10 mouse cellular contexts compared by ENCODE assay signal in genomic region chr7:75669416-75669815, GRCm38 (mm10).
DNase-seq lines count a peak whose midpoint lies in the region; ATAC-seq and TF ChIP-seq lines count a peak whose summit lies in the region.
"Had no signal": no experiment of that assay in that cellular context is flagged by ENCODE, and none has a peak within 500 bp of the region (broad histone marks: within the 10 kb centered on the region; RNA-seq: fewer than 3 reads in every experiment).

No protein-coding gene starts in this region.

- peak overlapping the region; percentile 1; the same call in 1 of the 2 replicates for H3K4me3 ChIP-seq in spleen, adult 2 months (ENCODE audit: extremely low read depth, insufficient read depth, insufficient read length)
- no peak overlapping the region for H3K4me3 ChIP-seq in embryonic fibroblast, embryonic 13.5 days (ENCODE audit: insufficient read depth, low read length)
- no peak overlapping the region for H3K4me3 ChIP-seq in liver, embryonic 11.5 days (ENCODE audit: low read depth, low read length)
- H3K4me3 ChIP-seq in stomach, embryonic 16.5 days (replicated peaks; ENCODE audit: low read length), result no peak overlapping the region
- H3K4me3 ChIP-seq: limb, embryonic 15.5 days had no signal

- 0 out of 2 replicates have a peak, but pooled peaks cover 1% of the 10 kb centered on the region for H3K27me3 ChIP-seq in spleen, adult 2 months (ENCODE audit: control insufficient read depth, insufficient read depth, low read length)
- H3K27me3 ChIP-seq in liver, embryonic 11.5 days (replicated peaks; ENCODE audit: control insufficient read depth, insufficient read depth, low read length), result no peaks in the 10 kb centered on the region
- H3K27me3 ChIP-seq in stomach, embryonic 16.5 days (ENCODE audit: control insufficient read depth, insufficient read depth, low read length), result no peaks in the 10 kb centered on the region
- H3K27me3 ChIP-seq: limb, embryonic 15.5 days had no signal

- peaks cover 3% of the 10 kb centered on the region; the same call in 1 of the 2 replicates for H3K4me1 ChIP-seq in spleen, adult 2 months (ENCODE audit: control insufficient read depth, insufficient read depth, insufficient read length)
- peaks cover 15% of the 10 kb centered on the region for H3K4me1 ChIP-seq in embryonic fibroblast, embryonic 13.5 days (ENCODE audit: control insufficient read depth, insufficient read depth, low read length)
- H3K4me1 ChIP-seq in liver, embryonic 11.5 days (replicated peaks; ENCODE audit: control insufficient read depth, insufficient read depth, low read length), result 0 out of 2 replicates have a peak, but pooled peaks cover 4% of the 10 kb centered on the region
- H3K4me1 ChIP-seq in stomach, embryonic 16.5 days (ENCODE audit: control insufficient read depth, insufficient read depth, low read length), result 0 out of 2 replicates have a peak, but pooled peaks cover 3% of the 10 kb centered on the region
- H3K4me1 ChIP-seq: limb, embryonic 15.5 days had no signal

- H3K4me2 ChIP-seq in liver, embryonic 11.5 days, result peak overlapping the region; percentile 26; the same call in 1 of the 2 replicates
- 0 out of 2 replicates have a peak overlapping the region, but pooled peaks have one; percentile 27 for H3K4me2 ChIP-seq in stomach, embryonic 16.5 days (ENCODE audit: low read depth, low read length)
- H3K4me2 ChIP-seq: limb, embryonic 15.5 days had no signal

- H3K36me3 ChIP-seq in spleen, adult 2 months (ENCODE audit: control insufficient read depth, insufficient read depth, low read length), result peaks cover 10% of the 10 kb centered on the region
- no peaks in the 10 kb centered on the region for H3K36me3 ChIP-seq in liver, embryonic 11.5 days (ENCODE audit: control insufficient read depth, insufficient read depth, low read length)
- H3K36me3 ChIP-seq in stomach, embryonic 16.5 days (ENCODE audit: control insufficient read depth, insufficient read depth, low read length), result 0 out of 2 replicates have a peak, but pooled peaks cover under 1% of the 10 kb centered on the region

- H3K9me3 ChIP-seq in liver, embryonic 11.5 days (ENCODE audit: control insufficient read depth, low read length), result no peaks in the 10 kb centered on the region
- H3K9me3 ChIP-seq in stomach, embryonic 16.5 days (replicated peaks; ENCODE audit: control insufficient read depth, low read length), result no peaks in the 10 kb centered on the region
- H3K9me3 ChIP-seq: limb, embryonic 15.5 days had no signal

- DNase-seq in spleen, adult 2 months (ENCODE audit: low read depth in 1 of 2, low spot score in 2 of 2), result no peak
- DNase-seq in spleen, adult 18-20 months, result no peak
- DNase-seq in liver, embryonic 11.5 days (ENCODE audit: low spot score), result no peak
- DNase-seq in cerebellum, postnatal 25 days, result no peak
- no peak for DNase-seq in adrenal gland, postnatal 10 days
- DNase-seq: forebrain, postnatal 0 days; thymus, postnatal 36 days had no signal

- no peak for TF ChIP-seq CTCF in spleen, adult 2 months (IDR thresholded peaks at IDR 0.05; ENCODE audit: extremely low read depth, insufficient read depth, insufficient read length, insufficient replicate concordance)
- no peak for TF ChIP-seq CTCF in embryonic fibroblast, embryonic 13.5 days (IDR thresholded peaks at IDR 0.05; ENCODE audit: borderline replicate concordance, insufficient read depth, low read length)

- 9% methylated on average over 6 of the region's 6 CpGs for WGBS in spleen, adult 2 months
- 36% methylated on average over 6 of the region's 6 CpGs for WGBS in liver, embryonic 11.5 days
- WGBS in stomach, embryonic 16.5 days, result 40% methylated on average over 6 of the region's 6 CpGs

- peak overlapping the region; percentile 24; the same call in 1 of the 2 replicates for H3K27ac ChIP-seq in spleen, adult 2 months (ENCODE audit: insufficient read depth, low read length)
- H3K27ac ChIP-seq in embryonic fibroblast, embryonic 13.5 days (ENCODE audit: insufficient read depth, low read length), result peak overlapping the region; percentile 67; the same call in 1 of the 2 replicates
- peak overlapping the region; percentile 8; the same call in 1 of the 2 replicates for H3K27ac ChIP-seq in liver, embryonic 11.5 days (ENCODE audit: low read depth, low read length)
- H3K27ac ChIP-seq in stomach, embryonic 16.5 days (ENCODE audit: low read length), result peak overlapping the region; percentile 79
- H3K27ac ChIP-seq: limb, embryonic 15.5 days had no signal

- TF ChIP-seq POLR2A in spleen, adult 2 months (IDR thresholded peaks at IDR 0.05; ENCODE audit: low read depth, low read length), result no peak
- TF ChIP-seq POLR2A in embryonic fibroblast, embryonic 13.5 days (IDR thresholded peaks at IDR 0.05; ENCODE audit: low read depth, low read length), result no peak

- ATAC-seq in liver, embryonic 11.5 days (replicated peaks; ENCODE audit: low FRiP score), result 0 out of 2 replicates have a peak, but pooled peaks have one; percentile 20
- ATAC-seq in stomach, embryonic 16.5 days (ENCODE audit: insufficient read depth, low FRiP score), result no peak
- ATAC-seq: forebrain, postnatal 0 days had no signal

- no peak overlapping the region for H3K9ac ChIP-seq in liver, embryonic 11.5 days (ENCODE audit: low read depth, low read length)
- no peak overlapping the region for H3K9ac ChIP-seq in stomach, embryonic 16.5 days (ENCODE audit: low read length)
- H3K9ac ChIP-seq: forebrain, postnatal 0 days; limb, embryonic 15.5 days had no signal

Comparison
In these comparisons a context has a peak if more than half of its experiments do, and no peak if none do; other contexts are left out.
1. H3K27ac ChIP-seq: peak in every context shown above with its lines; median percentile 79 in stomach, embryonic 16.5 days; 67 in embryonic fibroblast, embryonic 13.5 days; 24 in spleen, adult 2 months; 8 in liver, embryonic 11.5 days.